In genomic region chr1:157038111-157039008, GRCm38 (mm10) we compare ENCODE assay signal across 9 mouse cellular contexts.
DNase-seq lines count a peak whose midpoint lies in the region; ATAC-seq and TF ChIP-seq lines count a peak whose summit lies in the region.
"Had no signal": no experiment of that assay in that cellular context is flagged by ENCODE, and none has a peak within 500 bp of the region (broad histone marks: within the 10 kb centered on the region; RNA-seq: fewer than 3 reads in every experiment).

No protein-coding gene starts in this region.

- no peak for TF ChIP-seq POLR2A in CH12.LX (IDR thresholded peaks at IDR 0.05; ENCODE audit: low read depth, low read length)

- H3K4me3 ChIP-seq in heart, embryonic 13.5 days = no peak overlapping the region
- peak overlapping the region; percentile 1 to 32 (median 2) for H3K4me3 ChIP-seq in CH12.LX (replicated peaks in 1 of 3; ENCODE audit: low read depth in 2 of 3, low read length in 2 of 3, poor library complexity in 1 of 3)
- peak overlapping the region; percentile 90 for H3K4me3 ChIP-seq in megakaryocyte, embryonic 14.5 days (replicated peaks)

- no peak for TF ChIP-seq EP300 in CH12.LX (IDR thresholded peaks at IDR 0.05; ENCODE audit: low read length)

- H3K4me1 ChIP-seq in heart, embryonic 13.5 days = peaks cover 51% of the 10 kb centered on the region
- H3K4me1 ChIP-seq in CH12.LX (ENCODE audit: control insufficient read depth in 1 of 2, insufficient read depth in 2 of 2) = peaks cover 19 to 52% of the 10 kb centered on the region in 2 experiments
- H3K4me1 ChIP-seq in megakaryocyte, embryonic 14.5 days = peaks cover 55% of the 10 kb centered on the region

- DNase-seq in heart, postnatal 25 days (ENCODE audit: low spot score) = no peak
- no peak for DNase-seq in CH12.LX (ENCODE audit: extremely low read depth)
- DNase-seq in adrenal gland, adult (ENCODE audit: inconsistent age in 2 of 2, low spot score in 1 of 2) = no peak
- no peak for DNase-seq in left cerebral cortex, adult 9 months (ENCODE audit: low spot score in 2 of 2)
- DNase-seq in spleen, postnatal 14 days (ENCODE audit: low spot score in 2 of 2) = no peak
- DNase-seq: kidney, postnatal 36 days had no signal

- H3K36me3 ChIP-seq in heart, embryonic 13.5 days = no peaks in the 10 kb centered on the region
- H3K36me3 ChIP-seq in CH12.LX (replicated peaks in 1 of 2; ENCODE audit: control insufficient read depth in 1 of 2, insufficient read depth in 1 of 2, low read length in 1 of 2) = no peaks in the 10 kb centered on the region
- peaks cover 13% of the 10 kb centered on the region for H3K36me3 ChIP-seq in megakaryocyte, embryonic 14.5 days (replicated peaks; ENCODE audit: low read length)

- ATAC-seq in heart, embryonic 13.5 days (ENCODE audit: extremely low read depth, insufficient number of reproducible peaks, low FRiP score, low TSS enrichment) = no peak
- ATAC-seq in granulocyte monocyte progenitor cell, adult 5-6 weeks (replicated peaks; ENCODE audit: poor library complexity, severe bottlenecking) = peak; percentile 59

- H3K79me2 ChIP-seq in CH12.LX (replicated peaks; ENCODE audit: control insufficient read depth, extremely low read depth, insufficient read depth, poor library complexity, severe bottlenecking) = no peaks in the 10 kb centered on the region

- dilution Hi-C loops in CH12.LX (cut with MboI; ENCODE audit: extremely low pct_ligation_motif_present, extremely low pct_unique_long_range_greater_than_20kb, low sequenced_read_pairs) = no loop called here

- H3K4me2 ChIP-seq in heart, embryonic 13.5 days = peak overlapping the region; percentile 61
- H3K4me2 ChIP-seq in CH12.LX (ENCODE audit: insufficient read depth, low read depth, poor library complexity, severe bottlenecking) = peak overlapping the region; percentile 60

- H3K9me3 ChIP-seq in heart, embryonic 13.5 days = no peaks in the 10 kb centered on the region
- peaks cover 21% of the 10 kb centered on the region for H3K9me3 ChIP-seq in CH12.LX (replicated peaks; ENCODE audit: low read length)
- H3K9me3 ChIP-seq in megakaryocyte, embryonic 14.5 days = peaks cover 10% of the 10 kb centered on the region

- in situ Hi-C loops in CH12.LX (cut with MboI; ENCODE audit: low pct_ligation_motif_present, low pct_unique_long_range_greater_than_20kb, low sequenced_read_pairs) = no loop called here

- TF ChIP-seq CTCF in CH12.LX (conservative IDR thresholded peaks at IDR 0.05 in 1 of 2, IDR thresholded peaks at IDR 0.05 in 1 of 2; ENCODE audit: low read depth in 2 of 2, low read length in 2 of 2) = no peak

- intact Hi-C loops in heart, postnatal 25 days (cut with DNase I) = no loop called here

- 69% methylated on average over 14 of the region's 14 CpGs for WGBS in heart, embryonic 13.5 days

- 0 out of 2 replicates have a peak overlapping the region, but pooled peaks have one; percentile 59 for H3K9ac ChIP-seq in heart, embryonic 13.5 days
- peak overlapping the region; percentile 88 for H3K9ac ChIP-seq in CH12.LX (ENCODE audit: insufficient read depth, low read depth)

- TF ChIP-seq RAD21 in CH12.LX (IDR thresholded peaks at IDR 0.05; ENCODE audit: low read depth, low read length) = no peak

- peak overlapping the region; percentile 83 for H3K27ac ChIP-seq in heart, embryonic 13.5 days (replicated peaks)
- peak overlapping the region; percentile 98 for H3K27ac ChIP-seq in CH12.LX (ENCODE audit: insufficient read depth, low read depth)

- no peaks in the 10 kb centered on the region for H3K27me3 ChIP-seq in heart, embryonic 13.5 days (replicated peaks)
- H3K27me3 ChIP-seq in CH12.LX (replicated peaks) = no peaks in the 10 kb centered on the region
- no peaks in the 10 kb centered on the region for H3K27me3 ChIP-seq in megakaryocyte, embryonic 14.5 days (replicated peaks)

TF ChIP-seq in CH12.LX, 34 proteins besides CTCF, POLR2A, EP300 and RAD21:
- TF ChIP-seq USF2 (conservative IDR thresholded peaks at IDR 0.05; ENCODE audit: low read depth, low read length) = no peak
- TF ChIP-seq MAX (IDR thresholded peaks at IDR 0.05; ENCODE audit: low read length) = no peak
- TF ChIP-seq ETS1 (conservative IDR thresholded peaks at IDR 0.05; ENCODE audit: low read depth, low read length) = no peak
- TF ChIP-seq MEF2A (IDR thresholded peaks at IDR 0.05; ENCODE audit: borderline replicate concordance, low read depth, low read length) = no peak
- TF ChIP-seq ZC3H11A (IDR thresholded peaks at IDR 0.05; ENCODE audit: low read depth, low read length) = no peak
- no peak for TF ChIP-seq JUND (conservative IDR thresholded peaks at IDR 0.05; ENCODE audit: low read depth, low read length)
- no peak for TF ChIP-seq SMC3 (IDR thresholded peaks at IDR 0.05; ENCODE audit: low read depth, low read length)
- TF ChIP-seq GABPA (IDR thresholded peaks at IDR 0.05; ENCODE audit: insufficient replicate concordance, low read depth, low read length) = no peak
- TF ChIP-seq MYC (IDR thresholded peaks at IDR 0.05; ENCODE audit: low read depth, low read length) = 0 out of 2 replicates have a peak, but pooled peaks have one; percentile 27
- no peak for TF ChIP-seq PAX5 (IDR thresholded peaks at IDR 0.05; ENCODE audit: low read length)
- no peak for TF ChIP-seq NRF1 (IDR thresholded peaks at IDR 0.05; ENCODE audit: low read depth, low read length)
- TF ChIP-seq JUN (IDR thresholded peaks at IDR 0.05; ENCODE audit: insufficient read depth, low read depth, low read length) = no peak
- TF ChIP-seq ZMIZ1 (IDR thresholded peaks at IDR 0.05; ENCODE audit: low read depth, low read length) = 0 out of 2 replicates have a peak, but pooled peaks have one; percentile 21
- no peak for TF ChIP-seq UBTF (IDR thresholded peaks at IDR 0.05; ENCODE audit: low read depth, low read length)
- TF ChIP-seq MAZ (IDR thresholded peaks at IDR 0.05; ENCODE audit: low read depth, low read length) = no peak
- TF ChIP-seq E2F4 (IDR thresholded peaks at IDR 0.05; ENCODE audit: insufficient replicate concordance, low read depth, low read length) = no peak
- TF ChIP-seq TBP (conservative IDR thresholded peaks at IDR 0.05; ENCODE audit: low read depth, low read length) = no peak
- TF ChIP-seq SIN3A (IDR thresholded peaks at IDR 0.05; ENCODE audit: low read length) = no peak; the same call in 1 of the 2 replicates
- TF ChIP-seq BHLHE40 (IDR thresholded peaks at IDR 0.05; ENCODE audit: low read depth, low read length) = peak; percentile 60
- TF ChIP-seq TCF12 (IDR thresholded peaks at IDR 0.05; ENCODE audit: low read depth, low read length) = no peak
- peak; percentile 22; the same call in 1 of the 2 replicates for TF ChIP-seq NELFE (IDR thresholded peaks at IDR 0.05; ENCODE audit: low read depth, low read length)
- TF ChIP-seq IRF4 (IDR thresholded peaks at IDR 0.05; ENCODE audit: low read depth, low read length) = 0 out of 2 replicates have a peak, but pooled peaks have one; percentile 2
- TF ChIP-seq CHD2 (IDR thresholded peaks at IDR 0.05; ENCODE audit: low read length) = peak; percentile 50; the same call in 1 of the 2 replicates
- peak; percentile 35; the same call in 1 of the 2 replicates for TF ChIP-seq CHD1 (IDR thresholded peaks at IDR 0.05; ENCODE audit: low read depth, low read length)
- TF ChIP-seq KAT2A (IDR thresholded peaks at IDR 0.05; ENCODE audit: insufficient replicate concordance, low read length) = no peak
- TF ChIP-seq MAFK (IDR thresholded peaks at IDR 0.05; ENCODE audit: insufficient replicate concordance, low read length) = no peak
- TF ChIP-seq ZNF384 (IDR thresholded peaks at IDR 0.05; ENCODE audit: low read depth, low read length) = no peak
- TF ChIP-seq POLR2AphosphoS2 (IDR thresholded peaks at IDR 0.05; ENCODE audit: low read depth, low read length) = 0 out of 2 replicates have a peak, but pooled peaks have one; percentile 40
- TF ChIP-seq ELF1 (IDR thresholded peaks at IDR 0.05; ENCODE audit: low read depth, low read length) = no peak
- no peak for TF ChIP-seq ZKSCAN1 (IDR thresholded peaks at IDR 0.05; ENCODE audit: borderline replicate concordance, low read depth, low read length)
- peak; percentile 50; the same call in 1 of the 2 replicates for TF ChIP-seq MXI1 (IDR thresholded peaks at IDR 0.05; ENCODE audit: low read depth, low read length)
TF ChIP-seq in CH12.LX: peak in this region for 9.
